Mouse (Mus musculus) thymus, postnatal 4 days (tissue): Measurements from ENCODE around the gene Gm19684.
A peak's percentile ranks its signal among the peaks of the same experiment; 100 is the strongest.
"Not testable (repeated sequence)": the region's sequence is repeated elsewhere in the genome, so short reads cannot be mapped to it uniquely, and the experiment has no call there.

ENCODE experiments used
- DNase-seq: peaks from one replicate; pipeline ENCODE4 v3.0.0; 2021

The Gm19684 gene

GRCm38 (mm10) chr17:36131516-36132265 is 10.2 kb downstream of the Gm19684 start:
- peak; percentile 79 for DNase-seq

DNA sequence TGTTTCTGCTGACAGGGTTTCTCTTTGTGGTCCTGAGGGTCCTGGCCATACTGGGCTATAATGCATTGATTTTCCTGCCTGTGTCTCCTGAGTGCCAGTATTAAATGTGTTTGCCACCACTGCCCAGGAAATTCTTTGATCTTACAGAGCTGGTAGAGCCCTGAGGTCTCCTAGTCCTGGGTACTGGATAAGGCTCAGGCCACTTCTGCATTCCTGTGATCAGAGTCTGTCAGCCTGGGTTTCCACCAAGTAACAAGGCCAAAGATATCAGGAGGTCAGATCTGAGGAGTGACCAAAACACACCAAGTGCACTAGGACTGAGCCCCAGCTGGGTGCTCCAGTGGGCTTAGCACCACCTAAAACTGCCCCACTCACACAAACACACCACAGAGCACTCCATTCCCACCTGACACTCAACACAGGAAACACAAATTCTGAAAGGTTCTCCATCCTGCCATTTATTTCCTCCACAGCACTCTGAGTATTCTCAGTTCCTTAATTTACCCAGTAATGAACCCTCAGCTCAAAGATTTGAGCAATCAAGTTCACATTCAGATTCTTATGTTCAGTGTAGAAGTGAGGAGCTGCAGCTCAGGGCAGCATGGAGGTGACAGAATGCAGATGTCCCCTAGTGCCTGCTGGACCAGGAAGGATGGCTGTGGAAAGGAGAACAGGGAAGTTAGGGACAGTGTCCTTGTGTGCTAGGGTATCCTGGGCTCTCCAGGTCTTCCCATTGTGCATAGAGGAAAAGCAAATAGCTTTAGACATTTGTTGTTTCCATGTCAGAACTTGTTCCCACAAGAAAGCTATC is 14.1 kb downstream of the Gm19684 start:
- DNase-seq: not testable (repeated sequence)

DNA sequence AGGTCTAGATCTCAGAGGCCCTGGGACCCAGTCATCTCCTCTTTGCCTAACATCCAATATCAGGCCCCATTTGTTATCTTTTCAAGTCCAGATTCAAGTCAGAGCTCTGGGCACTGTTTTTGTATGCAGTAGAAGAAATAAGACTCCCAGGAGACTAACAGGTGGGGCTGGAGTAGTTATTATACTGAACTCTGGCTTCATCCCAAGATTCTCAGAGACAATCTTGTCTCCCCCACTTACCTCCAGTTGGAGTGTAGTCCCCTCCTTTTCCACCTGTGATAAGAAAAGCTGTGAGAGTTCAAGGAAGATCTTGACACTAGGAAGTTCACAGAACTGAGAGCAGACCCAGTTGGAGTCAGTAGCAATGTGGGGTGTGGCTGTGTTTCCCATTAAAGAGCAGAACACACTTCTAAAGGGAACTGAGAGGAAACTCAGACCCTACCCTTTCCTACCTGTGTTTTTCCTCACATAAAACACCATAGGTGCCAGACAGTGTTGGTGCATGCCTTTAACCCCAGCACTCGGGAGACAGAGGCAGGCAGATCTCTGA is 14.9 kb downstream of the Gm19684 start:
- not testable (repeated sequence) for DNase-seq

GRCm38 (mm10) chr17:36145111-36145860 is 23.8 kb downstream of the Gm19684 start:
- DNase-seq: peak; percentile 81

DNA sequence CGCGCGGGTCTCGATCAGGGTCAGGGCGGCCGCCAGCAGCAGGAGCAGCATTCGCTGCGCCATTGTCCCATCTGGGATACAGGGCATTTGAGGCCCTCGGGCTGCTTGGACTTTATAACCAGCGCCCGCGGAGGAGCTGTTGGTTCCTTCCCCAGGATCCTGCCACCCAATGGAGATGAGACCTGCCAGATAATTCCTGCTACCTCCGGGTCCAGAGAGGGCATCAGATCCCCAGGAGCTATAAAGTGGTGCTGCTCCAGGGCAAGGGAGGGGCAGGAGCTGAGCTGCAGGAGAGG is 24.3 kb downstream of the Gm19684 start:
- DNase-seq: not testable (repeated sequence)

- DNase-seq: not testable (repeated sequence)
Measured at GRCm38 (mm10) chr17:36146937-36147336, 25.5 kb downstream of the Gm19684 start.

DNA sequence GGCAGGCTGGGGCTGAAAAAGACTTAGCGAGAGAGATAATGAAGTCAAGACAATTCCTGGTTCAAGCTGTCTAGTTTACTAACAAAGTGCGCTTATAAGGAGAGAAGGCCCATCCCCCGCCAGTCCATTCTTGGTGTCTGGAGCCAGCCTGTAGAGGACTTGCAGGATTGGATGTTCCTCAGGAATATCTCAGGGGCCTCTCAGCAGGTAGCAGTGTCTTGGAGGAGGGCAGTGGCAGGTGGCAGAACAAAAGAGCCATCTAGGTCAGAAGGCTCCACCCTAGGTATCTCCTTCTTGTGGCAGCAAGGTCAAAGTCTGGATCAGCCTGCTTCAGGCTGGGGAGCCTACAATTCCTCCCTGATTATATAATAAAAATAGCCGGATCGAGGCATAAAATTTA is 27.0 kb downstream of the Gm19684 start:
- not testable (repeated sequence) for DNase-seq

DNA sequence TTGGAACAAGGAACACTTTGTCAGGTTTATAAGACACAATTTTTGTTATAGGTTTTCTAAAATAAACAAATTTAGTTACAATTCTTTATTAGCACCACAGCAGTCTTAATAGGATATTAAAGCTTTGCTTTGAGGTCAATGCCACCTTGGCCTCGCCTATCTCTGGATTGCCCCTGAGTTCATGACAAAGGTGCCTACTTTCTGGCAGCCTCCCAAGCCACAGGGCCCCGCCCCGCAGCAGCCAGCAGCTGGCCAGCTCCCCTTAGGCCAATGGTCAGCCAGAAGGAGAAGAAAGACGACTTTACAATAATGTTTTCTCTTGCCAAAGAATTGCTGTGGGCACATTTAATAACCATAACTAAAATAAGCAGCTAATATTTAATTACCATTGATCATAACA is 29.7 kb downstream of the Gm19684 start:
- DNase-seq: not testable (repeated sequence)

DNA sequence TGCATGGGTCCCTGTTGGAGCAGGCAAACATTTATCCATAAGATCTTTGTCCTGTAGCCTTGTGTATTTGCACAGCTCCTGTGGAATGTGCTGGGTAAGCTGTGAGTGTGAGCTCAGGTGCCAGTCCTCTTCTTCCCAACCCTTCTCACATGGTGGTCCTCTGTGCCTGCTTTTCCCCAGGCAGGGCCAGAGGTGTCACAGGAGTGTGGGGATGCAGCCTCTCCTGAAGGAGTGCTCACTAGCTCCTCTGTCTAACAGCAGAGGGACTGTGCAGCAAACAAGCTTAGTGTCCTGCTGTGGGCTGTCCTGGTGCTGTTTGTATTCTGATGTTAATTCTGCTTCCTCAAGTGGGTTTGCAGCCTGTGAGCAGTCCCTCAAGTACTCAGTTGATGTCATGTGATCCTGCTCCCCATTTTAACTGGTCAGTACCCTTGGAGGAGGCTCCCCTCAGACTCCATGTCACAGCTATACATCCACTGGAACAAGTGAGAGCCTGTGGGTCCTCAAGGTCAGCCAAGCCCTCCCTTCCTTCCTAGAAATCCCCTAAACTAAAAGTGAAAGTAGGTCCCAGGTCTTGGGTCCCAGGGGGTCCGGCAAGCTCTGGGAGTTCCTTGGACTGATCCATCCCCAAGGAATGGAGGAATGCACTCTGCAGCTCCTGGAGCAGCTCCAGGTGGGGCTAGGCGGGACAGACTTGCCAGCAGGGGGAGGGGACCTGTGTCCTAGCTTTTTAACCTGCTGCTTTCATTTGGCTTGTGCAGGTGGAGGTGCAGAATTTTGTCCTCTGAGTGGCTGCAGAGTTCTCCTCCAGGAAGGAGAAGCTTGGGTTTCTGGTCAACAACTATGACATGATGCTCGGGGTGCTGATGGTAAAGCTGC is 33.0 kb downstream of the Gm19684 start:
- no peak for DNase-seq

DNA sequence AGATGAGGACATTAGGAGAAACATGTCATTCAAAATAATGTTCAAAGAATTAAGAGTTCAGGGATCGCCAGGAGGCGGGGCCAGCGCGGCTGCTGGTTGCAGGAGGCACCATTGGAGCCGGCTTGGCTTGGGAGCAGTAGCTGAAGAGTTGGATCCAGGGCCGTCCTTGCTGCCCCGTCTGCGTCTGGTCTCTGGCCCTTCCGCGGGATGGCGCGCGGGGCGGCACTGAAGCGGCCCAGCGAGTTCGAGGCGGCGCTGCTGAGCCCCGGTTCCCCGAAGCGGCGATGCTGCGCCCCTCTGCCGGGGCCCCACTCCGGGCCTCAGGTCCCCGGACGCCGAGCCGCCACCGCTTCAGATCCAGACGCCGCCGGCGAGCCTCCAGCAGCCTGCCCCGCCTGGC is 36.3 kb downstream of the Gm19684 start:
- peak; percentile 69 for DNase-seq

GRCm38 (mm10) chr17:36158264-36158663 is 36.8 kb downstream of the Gm19684 start:
- DNase-seq: not testable (repeated sequence)

GRCm38 (mm10) chr17:36161129-36162051 is 39.9 kb downstream of the Gm19684 start:
- DNase-seq: peak; percentile 47

DNA sequence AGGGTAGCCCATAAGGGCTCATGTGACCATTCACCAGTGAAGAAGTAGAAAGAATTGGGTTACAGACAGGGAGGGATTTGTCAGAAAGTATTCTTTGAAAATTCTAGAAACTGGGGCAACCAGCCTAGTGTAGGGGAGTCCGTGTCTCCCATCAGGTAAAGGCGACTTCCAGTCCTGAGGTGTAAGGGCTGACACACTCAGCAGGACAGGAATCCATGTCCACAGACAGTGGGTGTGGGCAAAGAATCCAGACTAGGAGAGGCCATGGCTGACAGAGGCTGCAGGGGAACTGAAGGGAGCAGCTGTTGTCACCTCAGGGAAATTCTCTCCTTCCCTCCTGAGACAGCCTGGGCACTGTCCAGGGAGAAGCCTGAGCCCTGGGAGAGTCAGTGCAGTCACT is 45.4 kb downstream of the Gm19684 start:
- not testable (repeated sequence) for DNase-seq

DNA sequence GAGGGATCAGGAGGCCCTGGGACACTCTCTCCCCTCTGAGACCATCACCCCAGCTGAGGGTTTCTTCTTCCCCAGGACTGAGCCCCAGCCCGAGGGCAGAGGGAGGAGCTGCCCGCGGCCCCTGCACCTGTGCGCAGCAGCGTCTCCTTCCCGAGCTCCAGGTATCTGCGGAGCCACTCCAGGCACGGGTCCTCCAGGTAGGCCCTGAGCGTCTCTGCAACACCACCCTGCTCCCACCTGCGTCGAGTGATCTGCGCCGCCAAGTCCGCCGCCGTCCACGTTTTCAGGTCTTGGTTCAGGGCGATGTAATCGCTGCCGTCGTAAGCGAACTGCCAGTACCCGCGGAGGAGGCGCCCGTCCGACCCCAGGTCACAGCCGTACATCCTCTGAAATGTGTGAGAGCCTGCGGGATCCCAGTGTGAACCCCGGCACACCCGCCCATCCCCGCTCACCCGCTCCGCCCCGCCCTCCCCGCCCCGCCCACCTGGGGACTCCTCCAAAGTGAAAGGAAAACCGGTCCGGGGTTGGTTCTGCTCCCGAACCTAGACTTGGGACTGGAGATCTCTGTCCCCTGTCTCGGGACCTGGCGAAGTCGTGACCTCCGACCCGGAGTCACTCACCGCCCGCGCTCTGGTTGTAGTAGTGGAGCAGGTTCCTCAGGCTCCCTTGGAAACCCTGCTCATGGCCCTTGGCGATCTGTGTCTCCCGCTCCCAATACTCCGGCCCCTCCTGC is 46.0 kb downstream of the Gm19684 start:
- DNase-seq: peak; percentile 63

DNA sequence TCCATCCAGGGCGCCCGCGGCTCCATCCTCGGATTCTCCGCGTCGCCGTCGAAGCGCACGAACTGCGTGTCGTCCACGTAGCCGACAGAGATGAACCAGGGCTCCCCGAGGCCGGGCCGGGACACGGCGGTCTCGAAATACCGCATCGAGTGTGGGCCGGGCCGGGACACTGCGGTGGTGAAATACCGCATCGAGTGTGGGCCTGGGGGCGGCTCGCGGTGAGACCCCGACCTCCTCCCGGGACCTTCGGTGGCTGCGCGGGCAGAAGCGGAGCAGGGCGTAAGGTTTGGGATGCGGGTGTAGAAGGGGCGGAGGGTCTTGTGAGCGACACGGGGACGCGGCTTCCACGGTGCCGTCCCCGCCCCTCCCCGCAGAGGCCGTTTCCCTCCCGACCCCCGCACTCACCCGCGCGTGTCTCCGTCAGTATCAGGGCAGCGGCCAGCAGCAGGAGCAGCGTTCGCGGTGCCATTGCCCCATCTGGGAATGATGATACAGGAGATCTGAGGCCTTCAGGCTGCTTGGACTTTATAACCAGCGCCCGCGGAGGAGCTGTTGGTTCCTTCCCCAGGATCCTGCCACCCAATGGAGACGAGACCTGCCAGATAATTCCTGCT is 46.7 kb downstream of the Gm19684 start, which contains the start of gene Gm8909:
TSS of gene Gm8909 (minus strand) at position 499 of the 614 bp plus-strand sequence.
- peak; percentile 64 for DNase-seq

DNA sequence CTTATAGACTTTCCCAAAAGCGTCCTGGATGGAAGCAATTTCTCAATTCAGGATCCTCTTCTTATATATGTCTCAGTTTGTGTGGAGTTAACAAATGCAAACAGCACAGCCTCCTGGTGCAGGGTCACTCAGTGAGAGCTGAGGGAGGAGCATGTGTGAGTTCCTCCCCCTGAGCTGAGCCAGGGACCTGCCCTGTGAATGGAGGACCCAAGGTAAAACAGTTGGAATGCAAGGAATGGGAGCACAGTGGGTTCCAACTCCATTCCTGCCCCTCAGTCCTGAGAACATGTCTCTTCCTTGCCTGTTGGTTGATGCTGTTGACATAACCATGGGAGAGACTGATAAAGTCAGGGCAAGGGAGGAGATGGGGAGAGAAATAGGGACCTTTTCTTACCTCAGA is 47.6 kb downstream of the Gm19684 start:
- DNase-seq: not testable (repeated sequence)

DNA sequence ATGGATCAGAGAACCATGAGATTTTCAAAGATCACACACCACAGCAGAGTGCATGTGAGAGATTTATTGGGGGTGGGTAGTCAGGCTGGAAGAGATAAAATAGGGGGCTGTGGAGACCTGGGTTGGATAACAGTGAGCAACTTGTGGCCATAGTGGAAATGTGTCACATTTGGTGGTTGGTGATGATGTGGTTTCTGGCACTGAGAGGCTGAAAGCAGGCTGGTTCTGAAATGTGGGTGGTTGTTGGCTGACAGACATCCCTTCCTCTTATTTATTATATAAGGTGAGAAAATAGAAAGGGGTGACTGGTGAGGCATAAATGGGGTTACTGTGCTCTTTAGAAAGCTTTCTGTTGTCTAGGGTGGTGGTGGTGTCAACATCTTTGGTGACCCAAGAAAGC is 48.3 kb downstream of the Gm19684 start:
- no peak for DNase-seq

DNA sequence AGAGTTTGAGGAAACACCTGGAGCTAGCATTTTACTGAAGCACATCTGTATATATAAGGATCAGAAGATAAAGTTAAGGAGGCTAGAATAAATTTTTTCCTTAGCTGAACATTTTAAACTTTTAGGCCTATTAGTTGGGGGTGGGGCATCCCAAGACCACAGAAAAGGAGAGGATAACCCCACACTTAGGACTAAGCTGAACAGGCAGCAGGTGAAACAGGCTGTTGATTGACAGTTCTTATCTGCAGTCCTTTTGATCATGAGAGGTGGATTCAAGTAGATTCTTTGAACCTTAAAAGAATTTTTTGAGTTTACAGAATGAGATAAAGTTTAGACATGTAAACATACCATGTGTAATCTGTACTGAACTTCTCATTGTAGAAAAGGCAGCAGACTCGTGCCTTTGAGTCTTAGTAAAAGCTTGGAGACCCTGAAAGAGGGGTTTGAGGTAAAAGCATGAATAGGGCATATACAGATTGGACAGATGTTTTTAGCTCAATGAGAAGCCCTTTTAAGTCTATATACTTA is 48.9 kb downstream of the Gm19684 start:
- DNase-seq: no peak

- DNase-seq: not testable (repeated sequence)
Measured at GRCm38 (mm10) chr17:36176132-36176531, 54.7 kb downstream of the Gm19684 start.
